Mouse (Mus musculus) regulatory T cell (primary cell): ENCODE data around the gene Jade1.

Source experiments
- in situ Hi-C: fragments of 300-600 bp; cut with MboI, MseI; formaldehyde crosslinking; loops from one replicate; pipeline ENCODE4 v1.15.1; 2025; ENCODE audit warnings: high pct_unique_total_duplicates

Gene Jade1

DNA sequence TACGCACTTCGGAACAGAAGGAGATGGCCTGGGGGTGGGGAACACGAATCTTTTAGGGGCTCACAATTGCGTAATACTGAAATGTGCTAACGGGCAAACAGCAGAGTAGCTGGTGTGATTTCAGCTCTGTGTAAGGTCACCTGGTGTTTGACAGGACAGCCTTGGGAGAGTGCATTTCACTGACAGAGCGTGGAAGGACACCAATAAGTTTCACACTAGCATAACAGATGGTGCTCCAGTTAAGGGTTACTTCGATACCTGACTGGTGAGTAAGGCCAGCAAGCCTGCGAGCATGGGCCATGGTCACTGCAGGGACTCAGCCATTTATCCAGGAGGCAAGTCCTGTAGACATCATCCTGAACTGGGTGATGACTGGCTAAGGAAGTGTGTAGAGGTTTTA, 18.7 kb downstream of the Jade1 start:
- in situ Hi-C loops: loop anchor here (25.0 kb wide), 1 partner anchor 1037 kb away; the partner anchor contains the start of gene Intu

DNA sequence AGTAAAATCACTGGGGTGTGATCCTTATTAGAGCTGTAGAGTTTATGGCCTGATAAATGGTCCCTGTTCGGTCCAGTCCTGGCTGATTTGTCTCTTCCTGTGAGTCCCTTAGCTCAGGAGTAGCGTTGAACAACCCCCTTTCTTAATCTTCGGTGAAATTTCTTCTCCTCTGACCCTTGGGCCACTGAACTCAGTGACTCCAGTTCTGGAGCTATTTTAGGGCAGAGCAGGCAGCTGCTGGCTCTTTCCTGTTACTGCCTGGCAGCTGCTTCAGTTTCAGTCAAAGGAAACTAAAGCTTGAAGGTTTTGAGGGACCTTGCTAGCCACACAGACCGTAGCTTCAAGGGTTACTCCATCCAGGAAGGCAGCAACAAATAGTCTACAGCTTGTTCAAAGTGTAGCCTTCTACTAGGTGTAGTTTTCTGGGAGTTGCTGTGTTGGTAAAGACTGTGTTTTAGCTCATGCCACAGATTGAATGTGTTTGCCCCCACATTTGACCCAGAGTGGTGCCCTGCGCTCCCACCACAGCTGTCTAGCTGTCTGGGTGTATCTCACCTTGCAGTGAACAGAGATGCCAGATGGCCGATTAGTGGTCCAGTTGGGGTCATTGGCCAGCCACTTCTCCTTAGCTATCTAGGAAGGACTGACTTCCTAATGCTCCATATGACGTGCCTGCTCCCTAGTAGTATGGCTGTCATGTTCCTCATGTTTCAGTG, 19.3 kb downstream of the Jade1 start:
- in situ Hi-C loops: loop anchor here (25.0 kb wide), 1 partner anchor 1038 kb away; the partner anchor contains the start of gene Intu

DNA sequence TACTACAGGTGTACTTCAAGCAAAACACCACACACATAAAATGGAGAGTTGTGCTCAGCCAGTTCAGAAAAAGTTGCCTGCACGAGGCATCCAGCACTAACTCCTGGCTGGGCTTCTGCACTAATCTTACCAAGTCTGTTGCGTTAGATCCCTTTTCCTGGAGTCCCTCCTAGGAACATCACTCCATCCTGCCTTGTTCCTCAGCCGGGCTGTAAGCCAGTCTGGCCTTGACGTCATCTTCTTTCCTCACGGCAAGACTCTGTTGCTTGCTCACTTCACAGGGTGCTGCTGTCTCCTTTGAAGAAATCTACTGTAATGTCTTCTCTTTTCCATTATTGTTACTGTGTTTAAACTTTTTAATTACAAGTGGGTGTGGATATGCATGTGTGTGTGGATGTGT, 20.4 kb downstream of the Jade1 start:
- in situ Hi-C loops: no loop called here

DNA sequence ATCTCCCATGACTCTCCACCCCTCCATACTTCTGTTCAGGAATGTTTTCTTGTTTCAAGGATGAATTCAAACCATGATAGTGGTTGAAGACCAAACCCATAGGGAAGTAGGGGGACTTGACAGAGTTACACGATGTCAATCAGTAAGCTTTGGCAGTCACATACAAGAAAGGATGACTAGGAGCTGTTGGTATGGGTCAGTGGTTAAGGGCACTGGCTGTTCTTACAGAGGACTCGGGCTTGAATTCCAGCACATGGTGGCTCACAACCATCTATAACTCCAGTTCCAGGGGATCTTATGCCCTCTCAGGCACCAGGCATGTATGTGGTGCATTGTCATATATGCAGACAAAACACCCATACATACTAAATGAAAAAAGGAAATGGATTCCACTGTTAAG, 21.7 kb downstream of the Jade1 start:
- in situ Hi-C loops: no loop called here

DNA sequence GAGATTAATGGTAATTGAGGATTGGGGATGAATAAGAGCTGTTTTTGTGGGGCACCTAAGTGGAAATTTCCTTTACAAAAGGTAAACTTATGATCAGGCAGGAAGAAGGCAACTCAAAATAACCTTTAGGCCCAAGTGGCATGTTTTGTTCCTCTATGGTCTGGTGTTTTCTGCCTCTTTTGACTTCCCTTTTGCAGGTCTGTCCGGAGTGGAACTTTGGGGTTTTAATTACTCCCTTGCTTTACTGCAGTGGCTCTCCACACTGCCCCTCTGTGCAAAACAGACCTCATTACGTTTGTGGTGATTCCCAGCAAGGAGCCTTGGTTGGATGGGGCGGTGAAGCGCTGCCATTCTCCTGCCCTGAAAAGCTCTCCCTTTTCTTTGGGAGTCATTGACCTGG, 24.3 kb downstream of the Jade1 start:
- in situ Hi-C loops: no loop called here

DNA sequence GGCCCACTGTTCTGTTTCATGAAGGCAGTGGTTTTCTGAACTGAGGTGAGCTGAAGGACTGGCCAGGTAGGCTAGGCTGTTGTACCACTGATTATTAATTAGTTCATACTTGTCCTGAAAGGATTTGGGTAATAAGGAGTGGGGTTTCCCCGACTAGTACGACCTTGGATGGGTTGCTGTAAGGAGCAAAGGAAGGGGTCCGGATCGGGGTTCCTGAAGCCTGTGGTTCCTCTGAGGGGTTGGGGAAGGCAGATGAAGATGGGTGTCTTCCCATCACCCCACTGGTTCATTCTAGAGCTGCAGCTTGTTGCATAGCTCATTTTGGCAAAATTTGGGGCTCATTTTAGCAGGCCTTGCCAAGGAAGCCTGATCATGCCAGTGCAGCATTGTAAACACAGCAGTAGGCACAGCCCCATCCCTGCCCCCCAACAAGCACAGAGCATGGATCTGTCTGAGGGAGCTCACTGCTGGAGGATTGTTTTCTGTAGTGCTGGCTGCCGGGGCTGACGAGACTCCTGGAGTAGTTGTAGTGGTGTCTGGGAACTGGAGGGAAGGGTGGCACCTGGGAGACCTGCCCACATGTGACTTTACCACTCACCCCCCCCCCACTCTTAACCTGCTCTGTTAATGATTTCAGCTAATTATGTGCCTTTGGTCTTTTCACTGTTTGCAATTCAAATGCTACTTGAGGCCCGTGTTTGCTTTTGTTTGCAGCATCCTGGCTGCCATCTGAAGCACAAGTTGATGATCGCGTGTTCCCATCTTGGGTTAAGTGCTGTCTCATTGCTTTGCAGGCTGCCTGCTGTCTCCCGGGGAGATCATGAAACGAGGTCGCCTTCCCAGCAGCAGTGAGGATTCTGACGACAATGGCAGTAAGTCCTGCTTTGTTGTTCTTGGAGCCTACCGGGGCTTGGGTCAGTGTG, 25.1 kb downstream of the Jade1 start:
- in situ Hi-C loops: no loop called here

DNA sequence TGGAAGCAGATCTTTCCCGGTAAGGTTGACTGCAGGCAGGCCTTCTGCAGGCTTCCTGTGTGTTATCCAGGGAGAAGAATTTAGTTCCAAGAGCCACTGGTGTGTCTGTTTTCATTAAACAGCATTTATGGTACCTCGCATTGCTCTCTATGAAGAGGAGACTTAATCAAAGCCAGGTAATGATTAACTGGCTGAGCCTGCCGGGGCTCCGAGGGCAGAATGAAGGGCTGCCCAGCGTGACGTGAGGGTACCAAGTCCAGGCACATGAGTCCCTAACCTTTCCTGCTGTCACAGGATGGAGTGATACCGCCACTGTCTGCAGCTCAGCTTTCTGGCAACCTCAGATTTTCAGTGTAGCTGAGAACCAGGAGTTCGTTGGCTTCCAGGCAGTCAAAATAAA, 25.9 kb downstream of the Jade1 start:
- in situ Hi-C loops: no loop called here

DNA sequence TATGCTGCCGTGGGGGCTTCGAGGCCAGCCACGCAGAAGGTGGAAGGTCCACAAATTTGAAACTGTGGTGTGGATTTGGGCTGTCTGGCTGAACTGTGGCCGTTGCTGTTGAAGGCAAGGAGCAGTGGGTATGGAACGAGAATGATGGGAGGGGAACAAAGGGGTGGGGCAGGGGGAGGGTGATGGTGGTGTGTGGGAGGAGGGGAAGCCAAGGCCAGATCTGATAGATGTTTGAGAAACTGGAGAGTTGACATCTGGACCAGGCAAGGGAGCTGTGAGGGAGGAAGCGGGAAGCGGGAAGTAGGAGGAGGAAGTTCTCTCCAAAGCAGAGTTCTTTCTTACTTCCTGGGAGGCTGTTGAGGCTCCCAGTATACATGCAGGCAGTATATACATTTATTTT, 26.7 kb downstream of the Jade1 start:
- in situ Hi-C loops: no loop called here

DNA sequence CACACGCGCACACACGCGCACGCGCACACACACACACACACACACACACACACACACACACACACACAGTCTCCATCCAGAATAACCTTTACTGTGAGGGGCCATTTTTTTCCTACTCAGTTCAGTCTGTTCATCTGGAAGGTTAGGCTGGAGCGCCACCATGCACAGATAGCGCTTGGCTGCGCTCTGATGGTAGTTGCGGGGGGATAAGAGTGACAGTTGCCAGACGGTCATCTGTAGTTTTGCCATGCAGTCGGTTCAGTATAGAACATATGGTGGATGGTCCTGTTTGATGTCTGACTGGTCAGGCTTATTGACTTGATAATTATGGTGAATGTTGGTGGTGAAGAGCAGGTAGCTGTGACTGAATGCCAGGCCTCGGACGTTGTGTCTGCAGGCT, 27.6 kb downstream of the Jade1 start:
- in situ Hi-C loops: no loop called here

DNA sequence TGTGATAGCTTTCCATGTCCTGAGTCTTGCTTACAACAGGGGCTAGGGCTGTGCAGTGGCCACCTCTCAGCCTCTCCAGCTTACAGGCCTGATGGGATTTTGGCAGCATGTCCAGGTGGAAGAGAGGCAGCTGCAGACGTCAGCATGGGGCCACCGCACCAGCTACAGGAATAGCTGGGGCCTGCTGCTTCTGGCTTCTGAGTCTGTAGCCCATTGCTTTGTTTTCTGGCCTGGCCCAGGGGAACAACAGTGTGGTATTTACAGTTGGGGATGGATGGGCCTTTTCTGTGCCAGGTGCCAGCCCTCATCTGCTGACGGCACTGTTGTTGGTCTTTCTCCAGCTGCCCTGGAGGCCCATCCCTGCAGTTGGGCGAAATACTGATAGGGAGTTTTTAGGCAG, 28.1 kb downstream of the Jade1 start:
- in situ Hi-C loops: no loop called here

DNA sequence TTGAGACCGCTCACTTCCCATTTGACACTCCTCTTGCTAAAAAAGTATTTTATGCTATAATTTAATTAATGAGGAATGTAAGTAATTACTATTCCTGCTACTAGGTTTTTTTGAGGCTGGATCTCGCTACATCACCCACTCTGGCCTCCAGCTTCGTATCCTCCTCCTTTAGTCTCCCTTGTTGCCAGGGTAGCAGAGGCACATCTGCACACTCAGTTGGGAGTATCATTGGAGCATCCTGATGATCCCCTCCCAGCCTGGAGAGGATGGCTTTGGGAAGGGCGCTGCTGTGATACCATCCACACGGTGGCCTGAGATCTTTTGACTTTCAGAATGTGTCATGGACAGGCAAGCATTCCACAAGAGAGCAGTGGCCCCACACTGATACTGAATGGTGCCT, 30.0 kb downstream of the Jade1 start:
- in situ Hi-C loops: no loop called here

DNA sequence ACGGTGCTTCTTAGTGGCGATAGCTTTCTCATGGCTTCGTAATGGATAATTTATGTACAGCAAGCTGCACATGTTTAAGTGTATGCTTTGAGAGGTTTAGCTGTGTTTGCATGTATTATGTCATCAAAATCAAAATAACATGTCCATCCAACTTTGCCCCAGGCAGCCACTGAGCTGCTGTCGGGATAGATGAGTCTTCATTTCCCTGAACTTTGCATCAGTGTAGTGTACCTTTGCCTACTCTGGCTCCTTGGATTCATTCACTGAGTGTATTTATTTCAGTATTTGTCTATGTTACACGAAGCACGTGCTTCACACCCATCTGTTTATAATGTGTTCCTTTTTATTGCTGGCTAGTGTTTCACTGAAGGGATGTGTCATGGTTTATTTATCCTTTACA, 30.8 kb downstream of the Jade1 start:
- in situ Hi-C loops: no loop called here

DNA sequence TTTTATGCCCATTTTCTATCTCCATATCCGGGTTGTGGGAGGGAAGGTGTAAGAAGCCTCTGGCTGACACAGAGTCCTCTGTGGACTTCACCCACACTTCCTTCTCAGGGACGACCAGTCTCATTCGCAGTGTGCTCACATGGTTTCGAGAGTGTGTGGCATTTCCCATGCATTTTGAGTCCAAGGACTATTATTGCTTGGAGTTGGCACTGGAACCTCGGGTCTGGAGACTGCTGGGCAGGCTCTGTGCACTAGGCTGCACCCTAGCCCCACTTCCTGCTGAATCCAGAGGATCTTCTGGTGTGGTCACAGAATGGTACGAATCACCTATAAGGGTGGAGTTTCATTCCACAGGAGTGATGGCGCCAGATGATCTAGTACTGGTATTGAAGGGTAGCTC, 31.4 kb downstream of the Jade1 start:
- in situ Hi-C loops: no loop called here

DNA sequence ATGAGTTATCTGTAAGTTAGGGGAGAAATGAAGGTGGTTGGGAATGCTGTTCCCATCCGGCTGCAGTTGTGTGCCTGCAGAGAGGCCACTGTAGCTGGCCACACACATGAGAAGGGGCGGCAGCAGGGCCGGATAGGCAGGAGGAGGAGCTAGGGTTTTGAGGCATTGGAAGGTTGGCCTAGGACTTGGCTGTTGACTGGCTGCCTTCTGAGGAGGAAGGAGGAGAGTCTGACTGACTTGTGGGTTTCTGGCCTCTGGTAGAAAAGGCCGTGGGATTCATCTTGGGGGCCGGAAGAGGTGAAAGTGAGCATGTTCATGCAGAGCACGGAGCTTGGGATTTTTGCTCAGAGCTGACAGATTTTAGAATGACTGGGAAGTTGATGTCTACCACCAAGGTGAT, 32.1 kb downstream of the Jade1 start:
- in situ Hi-C loops: no loop called here

DNA sequence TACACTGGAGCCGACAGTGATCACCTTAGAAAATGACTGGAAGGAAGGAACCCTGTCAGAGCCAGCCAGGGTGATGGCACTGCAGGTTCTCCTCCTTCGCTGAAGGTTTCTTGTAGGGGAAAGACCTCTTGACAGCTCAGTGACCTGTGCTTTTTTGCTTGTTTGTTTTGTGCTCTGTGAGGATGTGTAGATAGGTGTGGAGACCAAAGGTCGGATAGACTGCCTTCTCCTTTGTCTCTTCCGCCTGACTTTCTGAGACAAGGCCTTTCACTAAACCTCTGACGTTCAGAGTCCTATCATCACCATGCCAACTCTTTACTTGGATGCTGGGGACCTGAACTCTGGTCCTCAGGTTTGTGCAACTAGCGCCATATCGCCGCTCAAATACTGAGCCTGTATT, 33.0 kb downstream of the Jade1 start:
- in situ Hi-C loops: no loop called here

DNA sequence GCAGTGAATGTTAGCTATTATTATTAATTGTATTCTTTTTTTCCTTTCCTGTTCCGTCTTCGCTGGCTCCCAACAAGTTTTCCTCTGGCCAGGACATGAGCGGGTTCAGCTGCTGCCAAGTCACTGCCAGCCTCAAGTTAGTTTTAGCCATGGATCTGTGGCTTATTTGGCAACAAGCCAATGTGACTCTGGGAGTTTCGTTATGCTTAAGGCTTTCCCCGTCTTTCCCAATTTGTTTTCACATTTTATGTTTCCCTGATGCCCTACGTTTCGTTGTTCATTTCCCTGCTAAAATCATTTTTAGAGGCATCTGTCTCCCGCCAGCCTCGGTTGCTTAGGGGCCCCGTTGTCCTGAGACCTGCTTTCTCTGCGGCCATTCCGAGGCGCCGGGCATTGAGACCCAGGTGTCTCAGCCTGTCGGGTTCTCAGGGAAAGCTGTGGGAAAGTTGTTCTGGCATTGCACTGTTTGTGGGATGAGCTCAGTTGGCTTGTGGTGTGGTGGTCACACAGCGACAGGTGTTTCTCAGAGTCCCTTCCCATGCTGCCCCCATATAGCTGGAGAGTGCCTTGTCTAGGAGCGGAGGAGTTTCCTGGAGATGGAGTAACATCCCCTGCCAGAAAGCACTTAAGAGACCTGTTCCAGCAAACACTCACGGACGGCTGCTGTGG, 33.8 kb downstream of the Jade1 start:
- in situ Hi-C loops: no loop called here

DNA sequence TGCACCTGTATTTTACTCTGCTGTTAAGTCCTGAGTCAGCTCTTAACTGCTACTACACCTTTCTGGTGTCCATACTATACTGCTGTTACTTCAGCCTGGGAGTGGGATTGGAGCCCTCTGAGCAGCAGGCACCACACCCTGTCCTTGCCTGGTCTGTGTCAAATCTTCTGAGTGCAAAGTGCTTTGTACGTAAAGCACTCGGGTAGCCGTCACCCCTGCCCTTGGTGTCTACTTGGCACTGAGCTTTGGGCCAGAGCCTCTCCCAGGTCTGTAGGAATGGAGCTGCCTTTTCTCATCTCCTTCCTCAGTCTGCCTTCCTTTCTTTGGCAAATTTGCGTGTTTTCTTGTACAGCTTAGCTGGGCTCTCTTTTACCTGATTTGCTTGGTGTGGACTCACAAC, 34.5 kb downstream of the Jade1 start:
- in situ Hi-C loops: no loop called here

DNA sequence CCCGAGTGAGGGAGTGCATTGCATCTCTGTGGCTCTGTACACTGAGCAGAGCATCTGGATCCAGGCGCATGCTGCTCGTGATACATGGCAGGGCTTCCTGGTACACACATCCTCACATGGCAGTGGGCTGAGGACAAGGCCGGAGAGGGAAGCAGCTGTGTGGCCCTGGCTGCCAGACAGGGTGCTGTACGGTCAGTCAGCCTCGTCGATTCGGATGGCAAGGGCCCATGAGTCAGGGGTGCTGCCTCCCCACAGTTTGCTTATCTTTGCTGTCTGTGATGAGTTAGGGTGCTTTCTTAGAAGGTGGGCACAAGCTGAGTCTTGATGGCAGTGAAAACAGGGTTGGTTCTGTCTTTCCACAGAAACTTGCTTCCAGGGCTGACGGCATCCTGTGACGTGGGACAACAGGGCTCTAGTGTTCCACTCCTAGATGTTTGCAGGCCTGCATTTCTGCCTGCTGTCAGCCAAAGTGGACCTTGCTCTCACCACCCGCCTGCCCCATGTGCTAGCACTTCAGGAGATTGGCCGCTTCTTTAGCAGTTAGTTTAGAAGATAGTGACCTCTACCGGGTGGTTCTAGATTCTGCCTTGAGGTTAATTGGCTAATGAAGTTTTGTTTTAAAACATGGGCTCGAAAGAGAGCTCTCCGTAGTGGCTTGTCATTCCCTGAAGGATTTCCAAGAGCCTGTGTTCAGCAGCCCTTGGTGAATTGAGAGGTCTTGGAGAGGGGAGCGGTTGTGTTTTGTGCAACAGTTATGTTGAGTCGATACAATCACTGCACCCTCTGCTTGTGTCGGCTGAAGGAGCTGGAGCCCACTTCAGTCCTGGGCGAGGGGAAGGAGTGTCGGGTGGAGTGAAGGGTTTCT, 35.4 kb downstream of the Jade1 start:
- in situ Hi-C loops: no loop called here

DNA sequence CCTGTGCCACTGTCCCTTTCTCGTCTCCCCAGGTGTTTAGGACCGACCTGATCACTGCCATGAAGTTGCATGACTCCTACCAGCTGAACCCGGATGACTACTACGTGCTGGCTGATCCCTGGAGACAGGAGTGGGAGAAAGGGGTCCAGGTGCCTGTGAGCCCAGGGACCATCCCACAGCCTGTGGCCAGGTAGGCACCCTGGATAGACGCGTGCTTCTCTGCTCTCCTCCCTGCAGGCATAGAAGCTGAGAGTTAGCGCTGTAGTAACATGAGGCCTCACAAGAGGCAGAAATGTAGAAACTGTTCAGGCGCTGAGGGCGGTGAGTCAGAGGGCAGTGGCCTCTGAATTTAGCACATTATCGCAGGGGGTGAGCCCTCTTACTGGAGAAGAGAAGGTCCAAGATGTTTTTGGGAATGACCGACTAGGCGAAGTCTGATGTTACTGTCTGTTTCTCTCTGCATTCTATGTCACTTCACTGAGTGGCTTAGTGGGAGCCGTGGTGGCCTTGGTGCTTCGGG, 36.2 kb downstream of the Jade1 start:
- in situ Hi-C loops: no loop called here

DNA sequence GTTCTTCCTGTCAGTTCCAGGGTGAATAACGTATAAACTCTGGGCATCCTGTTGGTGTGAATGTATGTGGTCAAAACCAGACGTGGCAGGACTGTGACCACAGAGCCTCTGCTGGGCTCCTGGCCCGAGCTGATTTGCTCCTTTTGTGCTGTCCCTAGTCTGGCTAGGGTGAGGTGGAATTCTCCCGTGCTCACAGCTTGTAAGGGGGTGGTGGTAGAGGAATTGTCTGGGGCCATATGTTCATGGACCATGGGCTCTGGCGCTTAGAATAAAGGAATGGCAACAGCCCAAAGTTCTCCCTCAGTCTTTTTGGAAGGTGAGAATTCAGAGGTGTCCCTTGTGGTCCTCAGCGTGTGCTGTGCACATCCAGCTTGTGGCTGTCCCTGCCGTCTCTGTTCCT, 37.3 kb downstream of the Jade1 start:
- in situ Hi-C loops: no loop called here
